Mouse (Mus musculus) cerebellum, adult 2 months (tissue): ENCODE results near the gene Cwh43.

ENCODE experiments used
- CTCF ChIP-seq: fragments of 200-500 bp; IDR thresholded peaks from 2 replicates; pipeline ENCODE4 v1.5.1; 2011; ENCODE audit warnings: low read depth, mild to moderate bottlenecking, control low read depth, low read length, moderate library complexity, borderline replicate concordance; ENCODE audit not compliant: insufficient read depth
- POLR2A ChIP-seq: fragments of 200-500 bp; IDR thresholded peaks from 2 replicates; pipeline ENCODE4 v1.6.1; 2011; ENCODE audit warnings: low read length, control low read depth, borderline replicate concordance; ENCODE audit not compliant: insufficient read depth

GRCm38 (mm10) chr5:73367906-73368305 lies 38.0 kb upstream of the Cwh43 start:
- no peak for TF ChIP-seq CTCF
- TF ChIP-seq POLR2A, result no peak
